In genomic region chr14:34483469-34484341, GRCm38 (mm10) we compare ENCODE assay signal across 18 mouse cellular contexts. TPM values are rescaled to one million over a fixed set of nuclear protein-coding genes. Genes with fewer than 3 reads are reported as not detected.
DNase-seq lines count a peak whose midpoint lies in the region; ATAC-seq and TF ChIP-seq lines count a peak whose summit lies in the region.
"Had no signal": no experiment of that assay in that cellular context is flagged by ENCODE, and none has a peak within 500 bp of the region (broad histone marks: within the 10 kb centered on the region; RNA-seq: fewer than 3 reads in every experiment).

No protein-coding gene starts in this region.

- DNase-seq in frontal cortex, postnatal 36 days (ENCODE audit: low spot score in 2 of 2) = no peak
- DNase-seq in layer of hippocampus, adult 2 months (ENCODE audit: low spot score in 2 of 2) = no peak
- no peak for DNase-seq in layer of hippocampus, adult 9-10 months (ENCODE audit: low spot score)
- DNase-seq in urinary bladder, postnatal 4 days (ENCODE audit: low spot score in 2 of 2) = no peak
- no peak for DNase-seq in ovary, postnatal 14 days (ENCODE audit: low spot score)
- DNase-seq: B cell, adult 2 months; cerebellum, adult 9-10 months had no signal

- no peaks in the 10 kb centered on the region for H3K36me3 ChIP-seq in hindbrain, embryonic 13.5 days
- H3K36me3 ChIP-seq in neural tube, embryonic 14.5 days (ENCODE audit: control insufficient read depth, insufficient read depth, low read length) = no peaks in the 10 kb centered on the region
- H3K36me3 ChIP-seq: embryonic facial prominence, embryonic 12.5 days; G1E; kidney, embryonic 15.5 days had no signal

- peak; percentile 41; the same call in 1 of the 2 replicates for ATAC-seq in frontal cortex, adult (ENCODE audit: low TSS enrichment)
- peak; percentile 76; the same call in 1 of the 2 replicates for ATAC-seq in hindbrain, embryonic 13.5 days (ENCODE audit: low FRiP score)
- peak; percentile 65; the same call in 1 of the 2 replicates for ATAC-seq in neural tube, embryonic 14.5 days (ENCODE audit: low read depth)
- ATAC-seq: lung, postnatal 0 days had no signal

- no peak overlapping the region for H3K9ac ChIP-seq in hindbrain, embryonic 13.5 days
- H3K9ac ChIP-seq in neural tube, embryonic 14.5 days (replicated peaks; ENCODE audit: low read depth, low read length) = no peak overlapping the region
- H3K9ac ChIP-seq: embryonic facial prominence, embryonic 12.5 days; kidney, embryonic 15.5 days had no signal

- H3K4me2 ChIP-seq in hindbrain, embryonic 13.5 days = no peak overlapping the region
- H3K4me2 ChIP-seq in neural tube, embryonic 14.5 days (ENCODE audit: low read depth, low read length) = no peak overlapping the region
- H3K4me2 ChIP-seq: embryonic facial prominence, embryonic 12.5 days; kidney, embryonic 15.5 days; liver, embryonic 11.5 days had no signal

- H3K27me3 ChIP-seq in hindbrain, embryonic 13.5 days = no peaks in the 10 kb centered on the region
- no peaks in the 10 kb centered on the region for H3K27me3 ChIP-seq in neural tube, embryonic 14.5 days (ENCODE audit: control insufficient read depth, insufficient read depth, low read length)
- H3K27me3 ChIP-seq: embryonic facial prominence, embryonic 12.5 days; kidney, embryonic 15.5 days had no signal

- H3K9me3 ChIP-seq in hindbrain, embryonic 13.5 days = no peaks in the 10 kb centered on the region
- H3K9me3 ChIP-seq in neural tube, embryonic 14.5 days (ENCODE audit: control insufficient read depth, low read length) = no peaks in the 10 kb centered on the region
- H3K9me3 ChIP-seq: embryonic facial prominence, embryonic 12.5 days; G1E; kidney, embryonic 15.5 days had no signal

- TF ChIP-seq CTCF in layer of hippocampus, adult 2 months (conservative IDR thresholded peaks at IDR 0.05) = no peak

- H3K4me3 ChIP-seq in layer of hippocampus, adult 2 months = no peak overlapping the region
- no peak overlapping the region for H3K4me3 ChIP-seq in hindbrain, embryonic 13.5 days
- no peak overlapping the region for H3K4me3 ChIP-seq in neural tube, embryonic 14.5 days (ENCODE audit: low read depth, low read length)
- H3K4me3 ChIP-seq: embryonic facial prominence, embryonic 12.5 days; kidney, embryonic 15.5 days had no signal

- WGBS in hindbrain, embryonic 13.5 days = 49% methylated on average over 6 of the region's 6 CpGs
- WGBS in neural tube, embryonic 14.5 days = 59% methylated on average over 6 of the region's 6 CpGs

- peaks cover 21% of the 10 kb centered on the region for H3K4me1 ChIP-seq in hindbrain, embryonic 13.5 days (replicated peaks)
- peaks cover 9% of the 10 kb centered on the region for H3K4me1 ChIP-seq in neural tube, embryonic 14.5 days (ENCODE audit: control insufficient read depth, insufficient read depth, low read length)

- H3K27ac ChIP-seq in layer of hippocampus, adult 2 months = peak overlapping the region; percentile 79
- H3K27ac ChIP-seq in hindbrain, embryonic 13.5 days = peak overlapping the region; percentile 71
- H3K27ac ChIP-seq in neural tube, embryonic 14.5 days (ENCODE audit: low read depth, low read length) = 0 out of 2 replicates have a peak overlapping the region, but pooled peaks have one; percentile 10
- H3K27ac ChIP-seq: embryonic facial prominence, embryonic 12.5 days; kidney, embryonic 15.5 days had no signal

RNA-seq across cellular contexts. Expression of gene Bmpr1a, which starts 19.4 kb away (rescaled TPM):
- 10 to 100 TPM; 36.5 to 42.2 TPM for total RNA-seq in layer of hippocampus, adult 2 months (2021)
- 19.5 and 20.5 TPM in 2 replicates for polyA plus RNA-seq in hindbrain, embryonic 13.5 days (2015; fragmentation: Nextera tagmentation; extraction: Ambion mirVana)
- polyA plus RNA-seq in neural tube, embryonic 14.5 days (2014; fragmentation: Nextera tagmentation; extraction: Ambion mirVana) = 26.9 and 29.1 TPM in 2 replicates
- polyA plus RNA-seq: G1E had no signal

RNA-seq across cellular contexts. Expression of gene 9230112D13Rik, which starts 38.9 kb away (rescaled TPM):
- total RNA-seq in layer of hippocampus, adult 2 months (2021) = not detected
- polyA plus RNA-seq in hindbrain, embryonic 13.5 days (2015; fragmentation: Nextera tagmentation; extraction: Ambion mirVana) = not detected in 2 replicates
- polyA plus RNA-seq in neural tube, embryonic 14.5 days (2014; fragmentation: Nextera tagmentation; extraction: Ambion mirVana) = not detected in 2 replicates
- total RNA-seq: G1E; layer of hippocampus, adult 8-10 months; left cerebral cortex, postnatal 25 days; monocyte, adult 5-6 weeks had no signal
- polyA plus RNA-seq: embryonic facial prominence, embryonic 12.5 days; G1E; kidney, embryonic 15.5 days; liver, embryonic 11.5 days; lung, postnatal 0 days had no signal

Comparison
In these comparisons a context has a peak if more than half of its experiments do, and no peak if none do; other contexts are left out.
1. H3K27ac ChIP-seq: peak in every context shown above with its lines; median percentile 79 in layer of hippocampus, adult 2 months; 71 in hindbrain, embryonic 13.5 days; 10 in neural tube, embryonic 14.5 days.